Mouse (Mus musculus): Measurements from ENCODE around the gene Fitm2. TPM values are rescaled to one million over a fixed set of nuclear protein-coding genes. Genes with fewer than 3 reads are reported as not detected.

The Fitm2 gene
- polyA plus RNA-seq, 1 experiment: 4.4 TPM

DNA sequence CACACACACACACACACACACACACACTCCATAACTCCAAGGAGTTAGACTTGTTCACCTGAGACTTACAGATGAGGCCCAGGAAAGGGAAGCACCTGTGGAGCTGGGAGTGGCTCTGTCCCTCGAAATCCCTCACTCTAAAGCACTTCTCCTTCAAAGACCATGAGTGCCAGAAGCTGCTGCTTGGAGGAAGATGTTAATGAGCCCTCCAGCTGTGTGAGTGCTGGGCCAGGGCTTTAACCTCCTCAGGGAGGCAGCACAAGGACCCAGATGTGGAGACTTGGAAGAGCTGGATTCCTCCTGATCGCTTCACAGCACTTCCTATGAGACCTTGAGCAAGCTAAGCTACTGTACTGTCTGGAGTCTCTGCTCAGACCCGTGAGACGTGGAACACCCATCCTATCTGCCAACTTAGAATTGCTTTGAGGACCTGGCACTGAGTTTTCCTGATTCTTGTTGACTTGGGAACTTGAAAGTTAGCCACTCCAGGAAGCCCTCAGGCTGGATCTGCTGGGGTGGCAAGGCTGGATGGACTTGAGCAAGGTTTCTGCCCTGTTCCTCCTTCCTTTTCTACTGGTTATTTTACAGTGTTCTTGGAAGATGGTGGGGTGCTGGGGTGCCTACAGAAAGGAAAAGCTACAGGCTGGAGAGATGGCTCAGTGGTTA is 44.0 kb downstream of the Fitm2 start:
- Histone ChIP-seq H3K4me1 (ENCODE audit: control insufficient read depth, insufficient read depth, insufficient read length, low read length) (peaks cover 8% of the 10 kb centered on the region; the same call in 1 of the 2 replicates), H3K27ac (ENCODE audit: insufficient read depth, low read depth, low read length) (no peak overlapping the region), H3K4me3 (ENCODE audit: low read depth, low read length) (no peak overlapping the region), H3K36me3 (ENCODE audit: control insufficient read depth, insufficient read depth, low read length) (no peaks in the 10 kb centered on the region), H3K27me3 (ENCODE audit: control insufficient read depth, insufficient read depth, low read length) (no peaks in the 10 kb centered on the region)
- TF ChIP-seq CTCF (IDR thresholded peaks at IDR 0.05; ENCODE audit: extremely low read depth, insufficient read length, insufficient replicate concordance, low read depth, low read length): no peak
- no peak for TF ChIP-seq POLR2A (IDR thresholded peaks at IDR 0.05; ENCODE audit: low read depth, low read length)
- 50% methylated on average over 4 of the region's 4 CpGs for whole genome bisulfite sequencing

DNA sequence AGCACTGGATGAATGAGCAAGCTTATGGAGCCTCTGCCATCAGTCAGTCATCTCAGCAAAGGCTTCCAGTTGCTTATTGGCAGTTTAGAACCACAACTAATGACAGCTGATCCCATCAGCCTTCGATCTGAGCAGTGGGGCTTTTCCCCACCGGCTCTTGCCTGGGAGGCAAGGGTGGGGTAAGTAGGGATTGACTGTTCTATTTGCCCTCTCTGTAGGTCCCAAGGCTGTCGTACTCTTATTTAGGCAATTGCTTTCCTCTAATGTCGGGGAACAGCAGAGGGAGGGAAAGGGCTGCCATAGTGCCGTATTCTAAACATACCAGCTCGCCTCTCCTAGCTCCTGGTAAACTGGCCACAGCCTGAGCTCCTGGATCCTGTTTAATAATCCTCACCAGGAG is 47.8 kb downstream of the Fitm2 start, which contains the start of gene Oser1:
Gene Oser1, minus strand, starts transcription at position 101 of the 400 bp plus-strand sequence.
- Histone ChIP-seq H3K27ac (ENCODE audit: insufficient read depth, low read depth, low read length) (peak within 1 kb of the TSS; percentile 94), H3K4me1 (ENCODE audit: control insufficient read depth, insufficient read depth, insufficient read length, low read length) (peaks cover 24% of the 10 kb centered on the region), H3K4me3 (ENCODE audit: low read depth, low read length) (no peak within 1 kb of the TSS), H3K27me3 (ENCODE audit: control insufficient read depth, insufficient read depth, low read length) (no peaks in the 10 kb centered on the region), H3K36me3 (ENCODE audit: control insufficient read depth, insufficient read depth, low read length) (peaks cover 2% of the 10 kb centered on the region; the same call in 1 of the 2 replicates)
- WGBS: 86% methylated on average over 6 of the region's 6 CpGs
- TF ChIP-seq POLR2A (IDR thresholded peaks at IDR 0.05; ENCODE audit: low read depth, low read length) (no peak), CTCF (IDR thresholded peaks at IDR 0.05; ENCODE audit: extremely low read depth, insufficient read length, insufficient replicate concordance, low read depth, low read length) (no peak)

DNA sequence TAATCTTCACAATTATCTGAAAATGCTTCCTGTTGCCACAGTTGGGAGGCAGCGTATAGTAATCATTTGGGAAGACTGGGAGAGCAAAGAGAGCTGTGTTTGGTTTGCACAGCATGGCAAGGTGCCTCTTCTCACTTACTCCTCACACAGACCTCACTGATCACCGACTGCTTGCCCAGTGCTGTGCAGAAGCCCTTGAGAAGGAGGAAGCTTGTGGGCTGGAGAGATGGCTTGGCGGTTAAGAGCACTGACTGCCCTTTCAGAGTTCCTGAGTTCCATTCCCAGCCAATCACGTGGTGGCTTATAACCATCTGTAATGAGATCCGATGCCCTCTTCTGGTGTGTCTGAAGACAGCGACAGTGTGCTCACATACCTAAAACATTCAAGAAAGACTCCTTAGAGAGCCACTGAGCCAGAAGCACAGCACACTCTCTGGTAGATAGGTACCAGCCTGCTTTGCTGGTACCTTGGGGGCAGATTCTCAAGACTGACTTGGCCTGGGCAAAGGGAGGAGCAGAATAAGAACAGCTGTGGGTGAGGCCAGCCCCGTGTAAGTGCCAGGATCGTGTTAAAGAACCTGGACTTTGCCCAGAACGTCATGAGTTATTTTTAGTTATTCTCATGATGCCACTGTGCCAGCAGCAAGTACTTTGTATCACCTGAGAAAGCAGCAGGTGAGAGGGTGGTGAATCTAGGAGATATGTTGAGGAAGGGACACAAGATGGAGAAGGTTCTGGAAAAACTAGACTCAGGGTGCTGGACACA is 49.4 kb downstream of the Fitm2 start:
- Histone ChIP-seq H3K27ac (ENCODE audit: insufficient read depth, low read depth, low read length) (peak overlapping the region; percentile 94), H3K27me3 (ENCODE audit: control insufficient read depth, insufficient read depth, low read length) (no peaks in the 10 kb centered on the region), H3K4me3 (ENCODE audit: low read depth, low read length) (peak overlapping the region; percentile 34), H3K36me3 (ENCODE audit: control insufficient read depth, insufficient read depth, low read length) (peaks cover 2% of the 10 kb centered on the region; the same call in 1 of the 2 replicates), H3K4me1 (ENCODE audit: control insufficient read depth, insufficient read depth, insufficient read length, low read length) (peaks cover 26% of the 10 kb centered on the region)
- 23% methylated on average over 9 of the region's 9 CpGs for WGBS
- TF ChIP-seq CTCF (IDR thresholded peaks at IDR 0.05; ENCODE audit: extremely low read depth, insufficient read length, insufficient replicate concordance, low read depth, low read length) (no peak), POLR2A (IDR thresholded peaks at IDR 0.05; ENCODE audit: low read depth, low read length) (0 out of 2 replicates have a peak, but pooled peaks have one; percentile 37)

DNA sequence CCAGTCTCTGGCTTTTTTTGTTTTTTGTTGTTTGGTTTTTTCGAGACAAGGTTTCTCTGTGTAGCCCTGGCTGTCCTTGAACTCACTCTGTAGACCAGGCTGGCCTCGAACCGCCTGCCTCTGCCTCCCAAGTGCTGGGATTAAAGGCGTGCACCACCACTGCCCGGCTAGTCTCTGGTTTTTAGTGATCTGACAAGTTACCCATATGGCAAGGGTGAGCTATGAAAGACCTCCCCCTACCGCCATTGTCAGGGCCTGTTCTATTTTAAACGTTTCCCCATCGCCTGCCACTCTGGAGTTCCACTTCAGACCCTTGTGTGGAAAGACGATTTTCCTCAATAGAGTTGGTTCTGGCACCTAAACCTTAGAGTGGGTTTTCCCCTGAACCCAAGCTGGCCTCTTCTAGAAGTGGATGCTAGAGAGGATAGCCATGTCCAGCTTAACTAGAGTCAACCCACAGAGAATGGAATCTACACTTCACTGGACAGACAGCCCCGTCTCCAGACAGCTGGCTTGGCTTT is 52.0 kb downstream of the Fitm2 start:
- Histone ChIP-seq H3K27ac (ENCODE audit: insufficient read depth, low read depth, low read length) (0 out of 2 replicates have a peak overlapping the region, but pooled peaks have one; percentile 69), H3K27me3 (ENCODE audit: control insufficient read depth, insufficient read depth, low read length) (no peaks in the 10 kb centered on the region), H3K36me3 (ENCODE audit: control insufficient read depth, insufficient read depth, low read length) (peaks cover 2% of the 10 kb centered on the region; the same call in 1 of the 2 replicates), H3K4me1 (ENCODE audit: control insufficient read depth, insufficient read depth, insufficient read length, low read length) (peaks cover 32% of the 10 kb centered on the region), H3K4me3 (ENCODE audit: low read depth, low read length) (peak overlapping the region; percentile 83)
- WGBS: 18% methylated on average over 10 of the region's 10 CpGs
- TF ChIP-seq POLR2A (IDR thresholded peaks at IDR 0.05; ENCODE audit: low read depth, low read length): no peak
- TF ChIP-seq CTCF (IDR thresholded peaks at IDR 0.05; ENCODE audit: extremely low read depth, insufficient read length, insufficient replicate concordance, low read depth, low read length): no peak

DNA sequence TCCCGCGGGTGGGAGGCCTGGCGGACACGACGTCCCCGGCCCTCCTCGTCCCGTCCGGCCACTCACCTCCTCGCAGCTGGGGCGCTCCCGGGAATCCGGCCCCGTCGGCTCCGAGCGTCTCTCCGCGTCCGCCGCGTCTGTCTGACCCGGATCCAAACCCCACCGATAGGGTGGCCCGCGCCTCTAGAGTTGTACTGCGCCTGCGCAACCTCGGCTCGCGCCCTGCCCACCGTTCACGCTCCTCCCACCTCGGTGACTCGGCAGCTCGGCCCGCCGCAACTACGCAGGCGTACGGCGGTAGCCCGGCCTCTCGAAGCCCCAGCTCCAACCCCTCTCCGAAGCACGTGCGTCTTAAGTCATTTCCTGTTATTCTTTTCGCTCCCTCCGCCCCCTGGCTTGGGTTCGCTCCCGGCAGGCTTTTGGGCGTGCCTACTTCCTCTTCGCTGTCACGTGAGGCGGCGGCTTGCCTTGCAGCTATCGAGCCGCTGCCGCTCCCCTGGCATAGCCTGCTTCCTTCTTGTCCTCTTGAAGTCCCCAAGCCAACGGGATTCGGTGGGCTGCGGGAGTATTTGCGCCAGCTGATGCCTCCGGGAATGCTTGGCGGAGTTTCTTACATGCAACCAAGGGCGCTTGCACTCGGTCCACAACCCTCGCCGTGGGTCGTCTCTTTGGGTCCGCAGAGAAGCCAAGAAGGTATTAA is 52.9 kb downstream of the Fitm2 start:
- Histone ChIP-seq H3K36me3 (ENCODE audit: control insufficient read depth, insufficient read depth, low read length) (peaks cover 7% of the 10 kb centered on the region), H3K27me3 (ENCODE audit: control insufficient read depth, insufficient read depth, low read length) (no peaks in the 10 kb centered on the region), H3K27ac (ENCODE audit: insufficient read depth, low read depth, low read length) (peak overlapping the region; percentile 89), H3K4me1 (ENCODE audit: control insufficient read depth, insufficient read depth, insufficient read length, low read length) (peaks cover 32% of the 10 kb centered on the region), H3K4me3 (ENCODE audit: low read depth, low read length) (peak overlapping the region; percentile 89)
- under 1% methylated on average over 71 of the region's 71 CpGs for WGBS
- peak; percentile 84 for TF ChIP-seq POLR2A (IDR thresholded peaks at IDR 0.05; ENCODE audit: low read depth, low read length)
- TF ChIP-seq CTCF (IDR thresholded peaks at IDR 0.05; ENCODE audit: extremely low read depth, insufficient read length, insufficient replicate concordance, low read depth, low read length): peak; percentile 26; the same call in 1 of the 2 replicates

DNA sequence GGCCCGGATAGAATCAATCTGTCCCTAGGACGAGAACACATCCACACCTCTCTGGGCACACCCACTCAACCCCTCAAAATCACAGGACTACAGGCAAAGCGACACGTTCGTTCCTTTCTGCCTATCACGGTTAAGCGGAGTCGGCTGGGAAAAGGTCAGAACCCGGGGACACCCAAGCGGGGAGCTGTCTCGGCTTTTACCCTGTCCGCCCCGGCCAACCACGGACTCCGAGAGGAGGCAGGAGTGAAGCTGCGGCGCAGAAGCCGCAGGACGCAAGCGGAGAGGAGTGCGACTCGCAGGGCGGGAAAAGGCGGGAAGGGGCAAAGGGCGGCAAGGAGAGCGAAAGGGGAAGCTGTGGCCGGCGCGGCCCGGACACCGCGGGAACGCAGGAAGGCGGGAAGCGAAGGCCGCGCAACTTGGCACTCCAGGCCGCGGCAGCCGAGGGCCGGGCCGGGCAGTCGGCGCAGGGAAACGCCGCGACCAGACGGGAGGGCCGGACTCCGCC is 53.5 kb downstream of the Fitm2 start:
- no peaks in the 10 kb centered on the region for H3K27me3 ChIP-seq (ENCODE audit: control insufficient read depth, insufficient read depth, low read length)
- WGBS: under 1% methylated on average over 50 of the region's 50 CpGs
- H3K36me3 ChIP-seq (ENCODE audit: control insufficient read depth, insufficient read depth, low read length): peaks cover 11% of the 10 kb centered on the region
- peaks cover 28% of the 10 kb centered on the region for H3K4me1 ChIP-seq (ENCODE audit: control insufficient read depth, insufficient read depth, insufficient read length, low read length)
- peak overlapping the region; percentile 89 for H3K4me3 ChIP-seq (ENCODE audit: low read depth, low read length)
- TF ChIP-seq CTCF (IDR thresholded peaks at IDR 0.05; ENCODE audit: extremely low read depth, insufficient read length, insufficient replicate concordance, low read depth, low read length) (no peak), POLR2A (IDR thresholded peaks at IDR 0.05; ENCODE audit: low read depth, low read length) (no peak; the same call in 1 of the 2 replicates)
- H3K27ac ChIP-seq (ENCODE audit: insufficient read depth, low read depth, low read length): peak overlapping the region; percentile 89
